Mouse (Mus musculus) gastrocnemius, adult 8-10 months (tissue): Measurements from ENCODE around the gene Gpr6. TPM values are rescaled to one million over a fixed set of nuclear protein-coding genes. Genes with fewer than 3 reads are reported as not detected.

ENCODE experiments used
- DNase-seq, 2 experiments: peaks; one replicate each; pipeline ENCODE4 v3.0.0; 2022; ENCODE audit warnings: low spot score in 2 of 2
- total RNA-seq, 4 experiments: library from RNA; stranded (reverse); gene quantifications; 2 replicates each; pipeline ENCODE4 v1.2.4; 2022

The Gpr6 gene
- not detected for total RNA-seq

- no peak for DNase-seq
Observed at GRCm38 (mm10) chr10:41072116-41072515, at the start of gene Gpr6. Gene Gpr6, minus strand, starts transcription at chr10:41072285.

- no peak for DNase-seq
Observed at GRCm38 (mm10) chr10:41100060-41100459, 28.0 kb upstream of the Gpr6 start.

- DNase-seq: no peak
Observed at GRCm38 (mm10) chr10:41098137-41098536, 26.1 kb upstream of the Gpr6 start.

GRCm38 (mm10) chr10:41088852-41089251, 16.8 kb upstream of the Gpr6 start:
- no peak for DNase-seq

- DNase-seq: no peak
Observed at GRCm38 (mm10) chr10:41071696-41072095, 389 bp downstream of the Gpr6 start.

- DNase-seq: no peak
Observed at GRCm38 (mm10) chr10:41070693-41071651, 1.1 kb downstream of the Gpr6 start.

- no peak for DNase-seq
Observed at GRCm38 (mm10) chr10:41060250-41060831, 11.7 kb downstream of the Gpr6 start.

GRCm38 (mm10) chr10:41055581-41055980, 16.5 kb downstream of the Gpr6 start:
- no peak for DNase-seq

GRCm38 (mm10) chr10:41054005-41054404, 18.1 kb downstream of the Gpr6 start:
- DNase-seq: no peak

GRCm38 (mm10) chr10:41042272-41042671, 29.8 kb downstream of the Gpr6 start:
- DNase-seq: no peak

GRCm38 (mm10) chr10:41041478-41041877, 30.6 kb downstream of the Gpr6 start:
- no peak for DNase-seq

GRCm38 (mm10) chr10:41040530-41041085, 31.5 kb downstream of the Gpr6 start:
- no peak for DNase-seq

- DNase-seq: no peak
Observed at GRCm38 (mm10) chr10:41038476-41038875, 33.6 kb downstream of the Gpr6 start.

- no peak for DNase-seq
Observed at GRCm38 (mm10) chr10:41037722-41038121, 34.4 kb downstream of the Gpr6 start.

- no peak for DNase-seq
Observed at GRCm38 (mm10) chr10:41032811-41033210, 39.3 kb downstream of the Gpr6 start.

GRCm38 (mm10) chr10:41024860-41025259, 47.2 kb downstream of the Gpr6 start:
- DNase-seq: no peak

- no peak for DNase-seq
Observed at GRCm38 (mm10) chr10:41024406-41024805, 47.7 kb downstream of the Gpr6 start.

- DNase-seq: no peak
Observed at GRCm38 (mm10) chr10:41022226-41022625, 49.9 kb downstream of the Gpr6 start.
